Mouse (Mus musculus): ENCODE data around the gene Timm29. TPM values are rescaled to one million over a fixed set of nuclear protein-coding genes. Genes with fewer than 3 reads are reported as not detected.

Gene Timm29
- polyA plus RNA-seq (2014; fragmentation: Nextera tagmentation; extraction: Ambion mirVana), result 53.9 and 61.7 TPM in 2 replicates

DNA sequence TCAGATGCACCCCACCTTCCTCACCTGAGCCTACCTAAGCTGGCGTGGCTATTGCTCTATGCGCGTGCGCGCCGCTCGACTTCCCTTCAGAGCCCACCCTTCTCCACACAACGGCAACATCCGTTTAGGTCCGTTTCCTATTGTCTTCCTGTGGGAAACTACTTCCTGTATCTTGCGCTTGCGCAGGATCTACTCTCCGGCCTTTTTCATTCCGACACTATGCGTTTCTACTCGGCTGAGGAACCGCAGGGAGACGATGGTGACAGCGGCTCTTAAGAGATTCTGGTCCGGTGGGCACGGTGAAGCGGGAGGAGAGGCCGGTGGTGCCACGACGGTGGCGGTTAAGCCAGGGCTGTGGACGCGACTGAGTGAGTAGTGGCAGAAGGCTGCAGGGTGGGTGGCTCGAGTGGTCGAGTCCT is at the start of gene Timm29, which contains the start of gene Yipf2:
TSS of gene Timm29 (plus strand) at position 20 of the 419 bp plus-strand sequence.
TSS of gene Yipf2 (minus strand) at position 126 of the 419 bp plus-strand sequence.
- Histone ChIP-seq H3K9me3 (ENCODE audit: control insufficient read depth, low read length) (no peaks in the 10 kb centered on the region), H3K4me1 (replicated peaks; ENCODE audit: control insufficient read depth, insufficient read depth, low read length) (peaks cover 5% of the 10 kb centered on the region), H3K27me3 (ENCODE audit: control insufficient read depth, insufficient read depth, low read length) (no peaks in the 10 kb centered on the region), H3K36me3 (ENCODE audit: control insufficient read depth, insufficient read depth, low read length) (peaks cover 5% of the 10 kb centered on the region; the same call in 1 of the 2 replicates), H3K4me3 (ENCODE audit: low read depth, low read length) (peak within 1 kb of the TSS; percentile 97), H3K27ac (ENCODE audit: low read depth, low read length) (peak within 1 kb of the TSS; percentile 85), H3K9ac (ENCODE audit: low read depth, low read length) (peak within 1 kb of the TSS; percentile 92), H3K4me2 (replicated peaks; ENCODE audit: low read depth, low read length) (peak within 1 kb of the TSS; percentile 94)
- peak; percentile 92 for ATAC-seq (ENCODE audit: low FRiP score)
- DNase-seq (ENCODE audit: low spot score), result peak; percentile 96
- under 1% methylated on average over 30 of the region's 30 CpGs for WGBS

DNA sequence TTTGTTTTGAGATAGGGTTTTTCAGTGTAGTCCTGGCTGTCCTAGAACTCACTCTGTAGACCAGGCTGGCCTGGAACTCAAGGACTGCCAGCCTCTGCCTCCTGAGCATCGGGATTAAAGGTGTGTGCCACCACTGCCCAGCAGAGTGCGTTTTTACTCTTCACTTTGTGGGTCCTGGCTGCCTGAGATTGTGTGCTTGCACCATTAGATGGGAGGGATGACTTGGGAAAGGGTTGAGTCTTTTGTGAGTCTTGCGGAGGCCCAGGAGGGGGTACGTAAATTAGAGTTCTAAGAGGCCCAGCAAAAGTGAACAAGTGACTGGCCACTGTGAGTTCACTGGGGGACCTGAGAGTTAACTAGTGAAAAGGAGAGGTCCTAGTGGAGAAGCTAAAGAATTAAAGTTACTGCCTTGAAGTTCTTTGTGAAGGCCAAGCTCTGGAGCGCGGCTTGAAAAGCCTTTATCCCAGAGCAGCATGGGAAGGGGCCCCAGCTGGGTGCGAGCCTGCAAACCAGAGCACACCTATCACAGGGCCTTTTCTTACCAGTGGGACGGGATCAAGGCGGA is 47.1 kb upstream of the Timm29 start:
- Histone ChIP-seq H3K9me3 (ENCODE audit: control insufficient read depth, low read length) (no peaks in the 10 kb centered on the region), H3K9ac (ENCODE audit: low read depth, low read length) (peak overlapping the region; percentile 62), H3K36me3 (ENCODE audit: control insufficient read depth, insufficient read depth, low read length) (0 out of 2 replicates have a peak, but pooled peaks cover 2% of the 10 kb centered on the region), H3K27ac (ENCODE audit: low read depth, low read length) (peak overlapping the region; percentile 99), H3K4me1 (replicated peaks; ENCODE audit: control insufficient read depth, insufficient read depth, low read length) (peaks cover 7% of the 10 kb centered on the region; the same call in 1 of the 2 replicates), H3K4me3 (ENCODE audit: low read depth, low read length) (peak overlapping the region; percentile 71), H3K27me3 (ENCODE audit: control insufficient read depth, insufficient read depth, low read length) (no peaks in the 10 kb centered on the region), H3K4me2 (replicated peaks; ENCODE audit: low read depth, low read length) (peak overlapping the region; percentile 81)
- WGBS, result 5% methylated on average over 9 of the region's 9 CpGs
- ATAC-seq (ENCODE audit: low FRiP score) (peak; percentile 53), DNase-seq (ENCODE audit: low spot score) (no peak)

DNA sequence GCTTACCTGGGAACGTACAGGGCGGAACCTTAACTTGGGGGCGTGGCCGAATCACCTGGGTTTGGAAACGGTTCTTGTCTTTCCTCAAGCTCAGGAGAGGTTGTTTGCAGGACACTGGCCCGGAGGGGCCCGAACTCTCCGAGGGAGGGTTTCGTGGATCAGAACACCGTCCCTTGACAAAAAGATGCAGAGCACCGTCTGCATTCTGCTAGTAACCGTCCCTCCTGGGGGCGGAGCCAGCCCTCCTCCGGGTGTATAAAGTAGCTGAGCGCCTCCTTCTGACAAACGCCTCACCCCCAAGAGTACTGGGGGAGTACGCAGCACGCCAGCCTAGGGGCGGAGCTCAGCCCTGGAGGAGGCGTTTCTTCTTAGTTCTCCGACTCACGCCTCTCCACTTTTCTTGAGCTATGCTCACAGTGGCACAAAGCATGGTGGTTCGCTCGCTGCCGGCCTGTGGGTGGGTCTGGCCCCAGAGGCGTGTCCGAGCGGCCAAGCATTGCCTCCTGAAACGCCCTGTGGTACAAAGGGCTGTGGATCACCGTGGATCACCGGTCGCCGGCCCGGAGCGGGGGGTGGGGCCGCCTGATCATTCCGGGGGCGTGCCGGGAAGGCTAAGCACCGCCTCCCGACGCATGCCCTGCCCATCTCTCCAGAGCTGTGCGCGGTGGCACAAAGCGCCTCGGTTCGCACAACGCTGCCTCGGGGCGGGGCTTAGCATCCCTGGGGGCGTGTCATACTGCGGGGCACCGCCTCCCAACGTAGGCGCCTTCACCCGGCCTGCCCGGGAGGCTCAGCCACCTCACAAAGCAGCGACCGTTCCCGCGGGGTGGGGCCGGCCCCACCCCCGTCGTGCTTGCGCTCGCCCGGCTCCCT is 46.4 kb upstream of the Timm29 start:
- peak overlapping the region; percentile 99 for H3K27ac ChIP-seq (ENCODE audit: low read depth, low read length)
- peak overlapping the region; percentile 81 for H3K4me2 ChIP-seq (replicated peaks; ENCODE audit: low read depth, low read length)
- peak; percentile 95 for ATAC-seq (ENCODE audit: low FRiP score)
- no peaks in the 10 kb centered on the region for H3K9me3 ChIP-seq (ENCODE audit: control insufficient read depth, low read length)
- peak overlapping the region; percentile 62 for H3K9ac ChIP-seq (ENCODE audit: low read depth, low read length)
- H3K4me3 ChIP-seq (ENCODE audit: low read depth, low read length), result peak overlapping the region; percentile 71
- WGBS, result under 1% methylated on average over 56 of the region's 67 CpGs
- H3K36me3 ChIP-seq (ENCODE audit: control insufficient read depth, insufficient read depth, low read length), result 0 out of 2 replicates have a peak, but pooled peaks cover 2% of the 10 kb centered on the region
- peak; percentile 99 for DNase-seq (ENCODE audit: low spot score)
- peaks cover 7% of the 10 kb centered on the region; the same call in 1 of the 2 replicates for H3K4me1 ChIP-seq (replicated peaks; ENCODE audit: control insufficient read depth, insufficient read depth, low read length)
- H3K27me3 ChIP-seq (ENCODE audit: control insufficient read depth, insufficient read depth, low read length), result no peaks in the 10 kb centered on the region

DNA sequence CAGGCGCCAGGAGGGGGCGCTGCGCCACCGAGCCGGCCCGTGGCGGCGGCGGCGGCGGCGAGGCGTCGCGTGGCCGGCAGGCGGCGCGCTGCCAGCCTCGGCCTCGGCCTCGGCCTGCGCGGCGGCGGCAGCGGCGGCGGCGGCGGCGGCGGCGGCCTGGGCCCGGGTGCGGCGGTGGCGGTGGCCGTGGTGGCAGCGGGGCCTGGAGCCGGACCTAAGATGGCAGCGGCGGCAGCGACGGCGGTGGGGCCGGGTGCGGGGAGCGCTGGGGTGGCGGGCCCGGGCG is 45.8 kb upstream of the Timm29 start, which contains the start of gene Carm1:
TSS of gene Carm1 (plus strand) at position 106 of the 286 bp plus-strand sequence.
- no peak for DNase-seq (ENCODE audit: low spot score)
- no peaks in the 10 kb centered on the region for H3K27me3 ChIP-seq (ENCODE audit: control insufficient read depth, insufficient read depth, low read length)
- H3K27ac ChIP-seq (ENCODE audit: low read depth, low read length), result peak within 1 kb of the TSS; percentile 99
- peak within 1 kb of the TSS; percentile 81 for H3K4me2 ChIP-seq (replicated peaks; ENCODE audit: low read depth, low read length)
- H3K36me3 ChIP-seq (ENCODE audit: control insufficient read depth, insufficient read depth, low read length), result 0 out of 2 replicates have a peak, but pooled peaks cover 2% of the 10 kb centered on the region
- H3K4me3 ChIP-seq (ENCODE audit: low read depth, low read length), result peak within 1 kb of the TSS; percentile 71
- peak; percentile 33 for ATAC-seq (ENCODE audit: low FRiP score)
- WGBS, result 0% methylated on average over 20 of the region's 52 CpGs
- peaks cover 7% of the 10 kb centered on the region; the same call in 1 of the 2 replicates for H3K4me1 ChIP-seq (replicated peaks; ENCODE audit: control insufficient read depth, insufficient read depth, low read length)
- H3K9me3 ChIP-seq (ENCODE audit: control insufficient read depth, low read length), result no peaks in the 10 kb centered on the region
- peak within 1 kb of the TSS; percentile 97 for H3K9ac ChIP-seq (ENCODE audit: low read depth, low read length)

DNA sequence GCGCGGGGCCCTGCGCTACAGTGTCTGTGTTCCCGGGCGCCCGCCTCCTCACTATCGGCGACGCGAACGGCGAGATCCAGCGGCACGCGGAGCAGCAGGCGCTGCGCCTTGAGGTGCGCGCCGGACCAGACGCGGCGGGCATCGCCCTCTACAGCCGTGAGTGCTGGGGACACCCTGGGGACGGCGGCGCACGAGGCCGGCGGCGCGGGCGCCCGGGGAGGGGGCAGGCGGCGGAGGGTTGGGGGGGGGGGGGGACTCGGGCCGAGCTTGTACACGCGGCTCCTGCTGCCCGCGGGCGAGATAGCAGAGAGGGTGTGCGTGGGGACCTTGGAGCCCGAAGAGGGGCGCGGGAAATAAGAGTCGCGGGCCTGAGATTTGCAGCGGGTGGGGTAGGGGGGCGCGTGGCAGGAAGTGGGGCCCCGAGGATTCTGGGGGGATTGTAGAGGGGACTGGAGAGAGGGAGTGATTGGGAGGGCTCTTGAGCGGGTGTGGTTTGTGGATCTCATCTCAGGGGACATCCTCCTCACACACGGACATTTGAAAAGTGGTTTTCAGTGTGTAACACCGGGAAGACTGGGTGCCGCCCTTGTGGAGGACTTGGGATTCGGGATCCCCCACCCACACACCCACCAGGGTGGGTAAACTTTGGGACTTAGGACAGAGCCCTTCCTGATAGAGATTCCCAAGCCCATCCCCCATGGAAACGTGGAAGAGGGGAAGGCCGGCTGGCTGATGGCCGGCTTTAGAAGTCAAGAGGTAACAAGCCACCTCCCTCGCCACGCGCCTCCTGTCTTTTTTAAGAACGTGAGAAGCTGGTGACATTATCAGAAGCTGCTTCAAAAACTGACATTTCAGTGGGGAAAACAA is 45.2 kb upstream of the Timm29 start:
- peak overlapping the region; percentile 74 for H3K4me2 ChIP-seq (replicated peaks; ENCODE audit: low read depth, low read length)
- DNase-seq (ENCODE audit: low spot score), result peak; percentile 67
- peak overlapping the region; percentile 97 for H3K9ac ChIP-seq (ENCODE audit: low read depth, low read length)
- H3K27ac ChIP-seq (ENCODE audit: low read depth, low read length), result peak overlapping the region; percentile 99
- peaks cover 7% of the 10 kb centered on the region; the same call in 1 of the 2 replicates for H3K4me1 ChIP-seq (replicated peaks; ENCODE audit: control insufficient read depth, insufficient read depth, low read length)
- peak; percentile 37 for ATAC-seq (ENCODE audit: low FRiP score)
- H3K9me3 ChIP-seq (ENCODE audit: control insufficient read depth, low read length), result no peaks in the 10 kb centered on the region
- H3K4me3 ChIP-seq (ENCODE audit: low read depth, low read length), result peak overlapping the region; percentile 71
- 0 out of 2 replicates have a peak, but pooled peaks cover 2% of the 10 kb centered on the region for H3K36me3 ChIP-seq (ENCODE audit: control insufficient read depth, insufficient read depth, low read length)
- under 1% methylated on average over 57 of the region's 66 CpGs for WGBS
- no peaks in the 10 kb centered on the region for H3K27me3 ChIP-seq (ENCODE audit: control insufficient read depth, insufficient read depth, low read length)

DNA sequence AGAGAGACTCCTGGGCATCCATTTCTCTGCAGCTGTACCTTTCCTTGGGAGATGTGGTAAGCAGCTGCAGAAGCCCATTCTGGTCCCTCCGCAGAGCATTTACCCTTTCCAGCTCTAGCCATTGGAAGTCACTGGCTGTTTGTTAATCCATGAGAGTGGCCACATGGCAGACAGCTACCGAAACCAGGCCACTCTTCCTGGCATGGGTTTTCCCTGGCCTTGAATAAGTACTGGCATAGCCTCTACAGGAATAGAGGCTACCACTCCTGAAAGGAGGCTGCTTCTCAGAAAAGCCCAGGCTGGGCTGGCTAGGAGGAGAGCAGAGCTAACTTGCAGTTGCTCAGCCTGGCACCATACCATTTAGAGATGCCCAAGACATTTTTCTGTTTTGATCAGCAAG is 41.5 kb upstream of the Timm29 start:
- H3K36me3 ChIP-seq (ENCODE audit: control insufficient read depth, insufficient read depth, low read length), result 0 out of 2 replicates have a peak, but pooled peaks cover 3% of the 10 kb centered on the region
- 95% methylated on average over 2 of the region's 2 CpGs for WGBS
- no peak overlapping the region for H3K4me2 ChIP-seq (replicated peaks; ENCODE audit: low read depth, low read length)

DNA sequence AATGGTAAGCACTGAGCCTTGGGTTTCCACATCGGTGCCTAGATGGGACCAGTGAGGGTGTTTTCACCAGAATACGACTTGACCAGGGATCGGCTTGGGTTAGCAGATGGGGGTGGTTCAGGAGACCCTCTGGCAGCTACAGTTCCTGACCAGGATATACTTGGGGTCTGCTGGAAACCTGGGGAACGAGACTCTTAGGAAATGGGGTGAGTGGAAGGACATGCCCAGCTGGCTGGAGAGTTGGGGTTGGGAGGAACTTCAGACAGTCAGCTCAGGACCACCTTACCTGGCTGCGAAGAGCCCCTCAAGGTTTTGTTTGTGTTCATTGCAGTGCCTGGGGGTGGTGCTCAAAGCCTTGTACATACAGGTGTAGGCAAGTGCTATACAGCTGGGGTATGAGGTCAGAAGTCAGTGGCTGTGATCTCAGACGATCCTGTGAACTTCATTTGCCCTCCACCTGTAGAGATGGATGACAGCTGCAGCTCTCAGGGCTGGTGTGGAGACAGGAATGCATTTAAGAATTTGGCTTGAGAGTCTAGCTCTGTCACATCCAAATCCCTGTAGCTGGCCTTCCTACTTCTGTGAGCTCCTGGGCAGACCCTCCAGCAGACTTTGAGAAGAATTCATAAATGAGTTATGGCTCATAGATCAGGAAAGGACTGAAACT is 38.8 kb upstream of the Timm29 start:
- no peak overlapping the region for H3K27ac ChIP-seq (ENCODE audit: low read depth, low read length)
- no peak overlapping the region for H3K4me2 ChIP-seq (replicated peaks; ENCODE audit: low read depth, low read length)
- no peak overlapping the region for H3K4me3 ChIP-seq (ENCODE audit: low read depth, low read length)
- 93% methylated on average over 6 of the region's 6 CpGs for WGBS
- ATAC-seq (ENCODE audit: low FRiP score) (no peak), DNase-seq (ENCODE audit: low spot score) (no peak)
- H3K36me3 ChIP-seq (ENCODE audit: control insufficient read depth, insufficient read depth, low read length), result 0 out of 2 replicates have a peak, but pooled peaks cover 5% of the 10 kb centered on the region
- no peaks in the 10 kb centered on the region for H3K27me3 ChIP-seq (ENCODE audit: control insufficient read depth, insufficient read depth, low read length)
- no peaks in the 10 kb centered on the region for H3K4me1 ChIP-seq (replicated peaks; ENCODE audit: control insufficient read depth, insufficient read depth, low read length)
- no peak overlapping the region for H3K9ac ChIP-seq (ENCODE audit: low read depth, low read length)
- H3K9me3 ChIP-seq (ENCODE audit: control insufficient read depth, low read length), result no peaks in the 10 kb centered on the region

More for the DNA sequence above, 41.5 kb upstream of the Timm29 start:
- Histone ChIP-seq H3K4me1 (replicated peaks; ENCODE audit: control insufficient read depth, insufficient read depth, low read length) (peaks cover 4% of the 10 kb centered on the region; the same call in 1 of the 2 replicates), H3K4me3 (ENCODE audit: low read depth, low read length) (no peak overlapping the region), H3K27ac (ENCODE audit: low read depth, low read length) (no peak overlapping the region), H3K9me3 (ENCODE audit: control insufficient read depth, low read length) (no peaks in the 10 kb centered on the region), H3K27me3 (ENCODE audit: control insufficient read depth, insufficient read depth, low read length) (no peaks in the 10 kb centered on the region), H3K9ac (ENCODE audit: low read depth, low read length) (no peak overlapping the region)
- no peak for DNase-seq (ENCODE audit: low spot score)
- no peak for ATAC-seq (ENCODE audit: low FRiP score)

Data from hindbrain, embryonic 11.5 days (tissue).